Mouse (Mus musculus) myocyte (in vitro differentiated cells): ENCODE measurements around the gene Pitx2.

Experiments
- CEBPB ChIP-seq: IDR thresholded peaks from 2 replicates; pipeline ENCODE4 v1.6.1; 2011; ENCODE audit warnings: mild to moderate bottlenecking, moderate library complexity; ENCODE audit not compliant: poor library complexity, insufficient read depth, severe bottlenecking
- POLR2A ChIP-seq: IDR thresholded peaks from one replicate; pipeline ENCODE4 v1.6.1; 2011; ENCODE audit warnings: low read depth, mild to moderate bottlenecking, control low read depth, moderate library complexity; ENCODE audit not compliant: insufficient read length
- POLR2AphosphoS2 ChIP-seq: IDR thresholded peaks from one replicate; pipeline ENCODE4 v1.6.1; 2011; ENCODE audit warnings: low read depth, control low read depth; ENCODE audit not compliant: insufficient read length

- TF ChIP-seq POLR2A = no peak
- TF ChIP-seq CEBPB = no peak
- no peak for TF ChIP-seq POLR2AphosphoS2
Observed at GRCm38 (mm10) chr3:129212038-129212645, 12.5 kb downstream of the Pitx2 start.
